ENCODE assay signal across 7 mouse cellular contexts in genomic region chr12:87017041-87017440, GRCm38 (mm10). TPM values are rescaled to one million over a fixed set of nuclear protein-coding genes. Genes with fewer than 3 reads are reported as not detected.
DNase-seq lines count a peak whose midpoint lies in the region; ATAC-seq and TF ChIP-seq lines count a peak whose summit lies in the region.

No protein-coding gene starts in this region.

- no peaks in the 10 kb centered on the region for H3K27me3 ChIP-seq in kidney, postnatal 0 days (ENCODE audit: insufficient read depth, low read length)
- no peaks in the 10 kb centered on the region for H3K27me3 ChIP-seq in kidney, embryonic 16.5 days (ENCODE audit: insufficient read depth, low read length)
- H3K27me3 ChIP-seq in liver, embryonic 13.5 days: peaks cover 3% of the 10 kb centered on the region; the same call in 1 of the 2 replicates
- no peaks in the 10 kb centered on the region for H3K27me3 ChIP-seq in neural tube, embryonic 15.5 days (replicated peaks)
- no peaks in the 10 kb centered on the region for H3K27me3 ChIP-seq in hindbrain, embryonic 13.5 days

- no peak for DNase-seq in kidney, postnatal 0 days (ENCODE audit: low spot score)
- peak; percentile 72 for DNase-seq in ES-CJ7 (ENCODE audit: low read depth, low spot score)
- peak; percentile 20 for DNase-seq in liver, embryonic 13.5 days

- peak; percentile 51 for TF ChIP-seq CTCF in kidney, postnatal 0 days (IDR thresholded peaks at IDR 0.05; ENCODE audit: low read depth)
- peak; percentile 70 for TF ChIP-seq CTCF in bone marrow, adult 2 months (IDR thresholded peaks at IDR 0.05; ENCODE audit: control insufficient read depth, insufficient read depth, low read length)

- no peak for TF ChIP-seq POLR2A in bone marrow, adult 2 months (IDR thresholded peaks at IDR 0.05; ENCODE audit: borderline replicate concordance, control insufficient read depth, low read depth, low read length)

- no peaks in the 10 kb centered on the region for H3K4me1 ChIP-seq in kidney, postnatal 0 days (replicated peaks; ENCODE audit: insufficient read depth, low read length)
- no peaks in the 10 kb centered on the region for H3K4me1 ChIP-seq in kidney, embryonic 16.5 days (ENCODE audit: insufficient read depth, low read length)
- H3K4me1 ChIP-seq in bone marrow, adult 2 months (ENCODE audit: control insufficient read depth, insufficient read depth, low read length): no peaks in the 10 kb centered on the region
- no peaks in the 10 kb centered on the region for H3K4me1 ChIP-seq in liver, embryonic 13.5 days (replicated peaks)
- no peaks in the 10 kb centered on the region for H3K4me1 ChIP-seq in neural tube, embryonic 15.5 days
- H3K4me1 ChIP-seq in hindbrain, embryonic 13.5 days (replicated peaks): no peaks in the 10 kb centered on the region

- H3K4me3 ChIP-seq in kidney, postnatal 0 days (replicated peaks; ENCODE audit: low read depth, low read length): no peak overlapping the region
- H3K4me3 ChIP-seq in kidney, embryonic 16.5 days (ENCODE audit: low read length): no peak overlapping the region
- no peak overlapping the region for H3K4me3 ChIP-seq in bone marrow, adult 2 months (replicated peaks; ENCODE audit: control insufficient read depth, low read depth, low read length)
- H3K4me3 ChIP-seq in liver, embryonic 13.5 days (replicated peaks): no peak overlapping the region
- no peak overlapping the region for H3K4me3 ChIP-seq in neural tube, embryonic 15.5 days (replicated peaks)
- no peak overlapping the region for H3K4me3 ChIP-seq in hindbrain, embryonic 13.5 days

- H3K4me2 ChIP-seq in kidney, postnatal 0 days (ENCODE audit: low read length): no peak overlapping the region
- H3K4me2 ChIP-seq in kidney, embryonic 16.5 days (replicated peaks; ENCODE audit: low read depth, low read length): no peak overlapping the region
- H3K4me2 ChIP-seq in liver, embryonic 13.5 days: no peak overlapping the region
- H3K4me2 ChIP-seq in neural tube, embryonic 15.5 days: no peak overlapping the region
- H3K4me2 ChIP-seq in hindbrain, embryonic 13.5 days: no peak overlapping the region

- no peak overlapping the region for H3K27ac ChIP-seq in kidney, postnatal 0 days
- no peak overlapping the region for H3K27ac ChIP-seq in kidney, embryonic 16.5 days (ENCODE audit: low read length)
- no peak overlapping the region for H3K27ac ChIP-seq in bone marrow, adult 2 months (ENCODE audit: control insufficient read depth, insufficient read depth, low read depth, low read length, poor library complexity)
- no peak overlapping the region for H3K27ac ChIP-seq in liver, embryonic 13.5 days
- no peak overlapping the region for H3K27ac ChIP-seq in neural tube, embryonic 15.5 days (replicated peaks)
- no peak overlapping the region for H3K27ac ChIP-seq in hindbrain, embryonic 13.5 days

- H3K9ac ChIP-seq in kidney, postnatal 0 days (ENCODE audit: low read depth, low read length): no peak overlapping the region
- no peak overlapping the region for H3K9ac ChIP-seq in kidney, embryonic 16.5 days (replicated peaks; ENCODE audit: low read length)
- no peak overlapping the region for H3K9ac ChIP-seq in liver, embryonic 13.5 days
- H3K9ac ChIP-seq in neural tube, embryonic 15.5 days (replicated peaks): no peak overlapping the region
- H3K9ac ChIP-seq in hindbrain, embryonic 13.5 days: no peak overlapping the region

- H3K36me3 ChIP-seq in kidney, postnatal 0 days (ENCODE audit: insufficient read depth, low read length): no peaks in the 10 kb centered on the region
- no peaks in the 10 kb centered on the region for H3K36me3 ChIP-seq in kidney, embryonic 16.5 days (ENCODE audit: insufficient read depth, low read length)
- no peaks in the 10 kb centered on the region for H3K36me3 ChIP-seq in liver, embryonic 13.5 days
- no peaks in the 10 kb centered on the region for H3K36me3 ChIP-seq in neural tube, embryonic 15.5 days
- H3K36me3 ChIP-seq in hindbrain, embryonic 13.5 days: no peaks in the 10 kb centered on the region

- no peak for ATAC-seq in kidney, postnatal 0 days (replicated peaks; ENCODE audit: low FRiP score, low read depth)
- ATAC-seq in kidney, embryonic 16.5 days (ENCODE audit: low FRiP score, low TSS enrichment): no peak
- no peak for ATAC-seq in liver, embryonic 13.5 days (ENCODE audit: low read depth)
- ATAC-seq in neural tube, embryonic 15.5 days (ENCODE audit: low FRiP score): no peak
- ATAC-seq in hindbrain, embryonic 13.5 days (ENCODE audit: low FRiP score): no peak

- H3K9me3 ChIP-seq in kidney, postnatal 0 days (replicated peaks; ENCODE audit: low read length): no peaks in the 10 kb centered on the region
- H3K9me3 ChIP-seq in kidney, embryonic 16.5 days (ENCODE audit: low read length): no peaks in the 10 kb centered on the region
- H3K9me3 ChIP-seq in liver, embryonic 13.5 days (replicated peaks): no peaks in the 10 kb centered on the region
- H3K9me3 ChIP-seq in neural tube, embryonic 15.5 days (replicated peaks): no peaks in the 10 kb centered on the region
- H3K9me3 ChIP-seq in hindbrain, embryonic 13.5 days: no peaks in the 10 kb centered on the region

- WGBS in kidney, postnatal 0 days: 44% methylated on average over 3 of the region's 3 CpGs
- 60% methylated on average over 3 of the region's 3 CpGs for WGBS in kidney, embryonic 16.5 days
- WGBS in bone marrow, adult 2 months: 42% methylated on average over 3 of the region's 3 CpGs
- 32% methylated on average over 3 of the region's 3 CpGs for WGBS in liver, embryonic 13.5 days (ENCODE audit: insufficient replicate concordance)
- WGBS in neural tube, embryonic 15.5 days: 47% methylated on average over 3 of the region's 3 CpGs
- 42% methylated on average over 3 of the region's 3 CpGs for WGBS in hindbrain, embryonic 13.5 days

RNA-seq across cellular contexts. Expression of gene Tmem63c, which starts 4.1 kb away (rescaled TPM):
- 0.08 and 0.11 TPM in 2 replicates for polyA plus RNA-seq in kidney, postnatal 0 days (2015; fragmentation: Nextera tagmentation; extraction: Ambion mirVana)
- polyA plus RNA-seq in kidney, embryonic 16.5 days (2015; fragmentation: Nextera tagmentation; extraction: Ambion mirVana): 0.04 and 0.30 TPM in 2 replicates
- polyA plus RNA-seq in bone marrow, adult 2 months (2011; ENCODE audit: insufficient read depth, insufficient read length, low replicate concordance, missing spikeins): not detected in 2 replicates
- not detected in 2 replicates for polyA plus RNA-seq in liver, embryonic 13.5 days (2015; fragmentation: Nextera tagmentation; extraction: Ambion mirVana)
- 10.8 and 12.3 TPM in 2 replicates for polyA plus RNA-seq in neural tube, embryonic 15.5 days (2015; fragmentation: Nextera tagmentation; extraction: Ambion mirVana)
- 6.8 and 7.3 TPM in 2 replicates for polyA plus RNA-seq in hindbrain, embryonic 13.5 days (2015; fragmentation: Nextera tagmentation; extraction: Ambion mirVana)

RNA-seq across cellular contexts. Expression of gene Zdhhc22, which starts 26.8 kb away (rescaled TPM):
- polyA plus RNA-seq in kidney, postnatal 0 days (2015; fragmentation: Nextera tagmentation; extraction: Ambion mirVana): 0.03 TPM in 1 of 2 replicates, not detected in the other
- polyA plus RNA-seq in kidney, embryonic 16.5 days (2015; fragmentation: Nextera tagmentation; extraction: Ambion mirVana): 0.14 TPM in 1 of 2 replicates, not detected in the other
- not detected in 2 replicates for polyA plus RNA-seq in bone marrow, adult 2 months (2011; ENCODE audit: insufficient read depth, insufficient read length, low replicate concordance, missing spikeins)
- polyA plus RNA-seq in liver, embryonic 13.5 days (2015; fragmentation: Nextera tagmentation; extraction: Ambion mirVana): 0.03 TPM in 1 of 2 replicates, not detected in the other
- 18.2 and 19.4 TPM in 2 replicates for polyA plus RNA-seq in neural tube, embryonic 15.5 days (2015; fragmentation: Nextera tagmentation; extraction: Ambion mirVana)
- polyA plus RNA-seq in hindbrain, embryonic 13.5 days (2015; fragmentation: Nextera tagmentation; extraction: Ambion mirVana): 12.1 and 13.4 TPM in 2 replicates

Comparison
In these comparisons a context has a peak if more than half of its experiments do, and no peak if none do; other contexts are left out.
1. RNA of gene Zdhhc22, which starts 26.8 kb away (polyA plus RNA-seq): 18.2 to 19.4 TPM in neural tube, embryonic 15.5 days and 12.1 to 13.4 TPM in hindbrain, embryonic 13.5 days; not detected in bone marrow, adult 2 months, 0.03 TPM in kidney, postnatal 0 days, 0.14 TPM in kidney, embryonic 16.5 days and 0.03 TPM in liver, embryonic 13.5 days; every median in the first group is over 10 times any median in the second.